Mouse (Mus musculus) left cerebral cortex, postnatal 14 days (tissue): ENCODE measurements around the gene Smagp. TPM values are rescaled to one million over a fixed set of nuclear protein-coding genes. Genes with fewer than 3 reads are reported as not detected.

ENCODE experiments used
- microRNA-seq, 2 experiments: library from miRNA; unstranded; fragments of <30 nt; microRNA quantifications; one replicate each; pipeline ENCODE4 v1.2.0; 2022
- total RNA-seq, 2 experiments: library from RNA; stranded (reverse); gene quantifications; 2 replicates each; pipeline ENCODE4 v1.2.3; 2021

Gene Smagp
- total RNA-seq, 2 experiments from 2014 or later, result 2.2 to 2.3 TPM

Small RNAs within 50 kb of the gene (microRNA-seq; reads per million reads assigned to microRNA genes)
- gene Mir6961, result 0 reads per million in 2 experiments

Other genes starting within 250 kb of the Smagp start
- gene Gm5475, start 214.8 kb downstream of the Smagp start, total RNA-seq, result under 1 TPM in 1 of 2 experiments, not detected in 1; 0.13 TPM
- 10 to 100 TPM; 55.7 to 56.8 TPM for gene Slc11a2, start 211.9 kb downstream of the Smagp start, total RNA-seq
- gene Letmd1, start 167.9 kb downstream of the Smagp start, total RNA-seq, result 10 to 100 TPM; 65.8 to 70.5 TPM
- 10 to 100 TPM; 39.8 to 40.7 TPM for gene Csrnp2, start 141.5 kb downstream of the Smagp start, total RNA-seq
- gene Tfcp2, start 84.9 kb downstream of the Smagp start, total RNA-seq, result 10 to 100 TPM; 28.4 to 29.2 TPM
- gene Pou6f1, start 37.0 kb downstream of the Smagp start, total RNA-seq, result 100 to 1,000 TPM; 123 to 125 TPM
- 10 to 100 TPM; 97.6 to 98.1 TPM for gene Dazap2, start 21.6 kb downstream of the Smagp start, total RNA-seq
- gene Bin2, start 32.6 kb upstream of the Smagp start, total RNA-seq, result 1 to 10 TPM; 5.6 to 6.2 TPM
- 1 to 10 TPM; 2.7 to 3.7 TPM for gene Cela1, start 51.0 kb upstream of the Smagp start, total RNA-seq
- gene Galnt6, start 92.4 kb upstream of the Smagp start, total RNA-seq, result 1 to 10 TPM in 1 of 2 experiments, under 1 TPM in 1; 0.97 to 2.0 TPM
- 10 to 100 TPM; 87.7 to 90.8 TPM for gene Slc4a8, start 124.8 kb upstream of the Smagp start, total RNA-seq
- gene Scn8a, start 232.9 kb upstream of the Smagp start, total RNA-seq, result 100 to 1,000 TPM; 203 to 219 TPM